Mouse (Mus musculus) limb, embryonic 11.5 days (tissue): ENCODE data around the gene Pgm3. TPM values are rescaled to one million over a fixed set of nuclear protein-coding genes. Genes with fewer than 3 reads are reported as not detected.

ENCODE experiments used
- ATAC-seq: fragments of 200-750 bp; cut with Nextera tagmentation; 2 replicates; pipeline ENCODE4 v1.8.0; 2017; ENCODE audit warnings: low read depth; ENCODE audit not compliant: insufficient number of reproducible peaks, low FRiP score, low TSS enrichment
- DNase-seq: peaks from one replicate; pipeline ENCODE4 v3.0.0-alpha.2; 2015; ENCODE audit warnings: low spot score
- H3K27ac ChIP-seq: fragments of 300-500 bp; sonication (generic); replicated peaks from 2 replicates; pipeline ENCODE4 v1.5.1; 2014; ENCODE audit warnings: low read depth, mild to moderate bottlenecking, low read length
- H3K27me3 ChIP-seq: fragments of 300-500 bp; sonication (generic); 2 replicates; pipeline ENCODE4 v1.6.1; 2014; ENCODE audit warnings: mild to moderate bottlenecking, low read length, mixed read lengths; ENCODE audit not compliant: control insufficient read depth, insufficient read depth
- H3K36me3 ChIP-seq: fragments of 300-500 bp; sonication (generic); 2 replicates; pipeline ENCODE4 v1.6.1; 2014; ENCODE audit warnings: mild to moderate bottlenecking, low read length, moderate library complexity, mixed read lengths; ENCODE audit not compliant: control insufficient read depth, insufficient read depth
- H3K4me1 ChIP-seq: fragments of 300-500 bp; sonication (generic); 2 replicates; pipeline ENCODE4 v1.6.1; 2014; ENCODE audit warnings: low read length, mixed read lengths; ENCODE audit not compliant: control insufficient read depth, insufficient read depth
- H3K4me2 ChIP-seq: fragments of 300-500 bp; sonication (generic); 2 replicates; pipeline ENCODE4 v1.6.1; 2014; ENCODE audit warnings: low read depth, mild to moderate bottlenecking, moderate library complexity; ENCODE audit not compliant: severe bottlenecking
- H3K4me3 ChIP-seq: fragments of 300-500 bp; sonication (generic); 2 replicates; pipeline ENCODE4 v1.5.1; 2014; ENCODE audit warnings: low read depth, low read length
- H3K9ac ChIP-seq: fragments of 300-500 bp; sonication (generic); 2 replicates; pipeline ENCODE4 v1.6.1; 2014; ENCODE audit warnings: mild to moderate bottlenecking, low read length
- H3K9me3 ChIP-seq: fragments of 300-500 bp; sonication (generic); 2 replicates; pipeline ENCODE4 v1.6.1; 2016; ENCODE audit warnings: low read length; ENCODE audit not compliant: control insufficient read depth
- WGBS: fragments of 180-500 bp; shearing (Covaris S2); extraction: QIAGEN DNeasy Blood & Tissue Kit; methylation state at CpG from one replicate; pipeline ENCODE4 v1.1.7; 2014; 5-methylcytosine and 5-hydroxymethylcytosine counted together
- polyA plus RNA-seq: library from polyadenylated mRNA; unstranded; fragments of >200 nt; fragmentation: Nextera tagmentation; extraction: Ambion mirVana; gene quantifications from 2 replicates; pipeline ENCODE4 v1.2.1, GENCODE M21; 2014

Pgm3 gene
- polyA plus RNA-seq, 1 experiment from 2014 or later = 31.9 TPM

- DNase-seq (no peak), ATAC-seq (no peak)
- Histone ChIP-seq H3K36me3 (no peaks in the 10 kb centered on the region; the same call in 1 of the 2 replicates), H3K4me3 (no peak overlapping the region), H3K9me3 (no peaks in the 10 kb centered on the region), H3K9ac (no peak overlapping the region), H3K4me2 (no peak overlapping the region), H3K4me1 (no peaks in the 10 kb centered on the region), H3K27me3 (no peaks in the 10 kb centered on the region), H3K27ac (no peak overlapping the region)
- 88% methylated on average over 5 of the region's 5 CpGs for WGBS
Observed at GRCm38 (mm10) chr9:86513733-86514132, 57.9 kb downstream of the Pgm3 start.

GRCm38 (mm10) chr9:86507437-86507836, 64.2 kb downstream of the Pgm3 start:
- no peak overlapping the region for H3K27ac ChIP-seq
- no peak overlapping the region for H3K9ac ChIP-seq
- no peaks in the 10 kb centered on the region for H3K27me3 ChIP-seq
- H3K4me2 ChIP-seq = no peak overlapping the region
- no peaks in the 10 kb centered on the region for H3K36me3 ChIP-seq
- no peaks in the 10 kb centered on the region for H3K4me1 ChIP-seq
- H3K9me3 ChIP-seq = no peaks in the 10 kb centered on the region
- no peak for DNase-seq
- ATAC-seq = no peak
- WGBS = 92% methylated on average over 4 of the region's 4 CpGs
- H3K4me3 ChIP-seq = no peak overlapping the region

Other genes starting within 250 kb of the Pgm3 start
- gene Ube2cbp, start 106.9 kb downstream of the Pgm3 start, polyA plus RNA-seq = 6.5 and 8.0 TPM in 2 replicates
- gene Dop1a, start 104.7 kb downstream of the Pgm3 start, polyA plus RNA-seq = 11.8 and 13.1 TPM in 2 replicates
- 1.5 and 2.2 TPM in 2 replicates for gene Rwdd2a, start 149 bp upstream of the Pgm3 start, polyA plus RNA-seq
- 10.0 and 11.4 TPM in 2 replicates for gene Me1, start 124.1 kb upstream of the Pgm3 start, polyA plus RNA-seq
- gene Prss35, start 171.8 kb upstream of the Pgm3 start, polyA plus RNA-seq = 3.8 and 4.5 TPM in 2 replicates